Mouse (Mus musculus) embryonic facial prominence, embryonic 12.5 days (tissue): ENCODE results near the gene Pdzrn3. TPM values are rescaled to one million over a fixed set of nuclear protein-coding genes. Genes with fewer than 3 reads are reported as not detected.

Experiments
- ATAC-seq: fragments of 200-750 bp; cut with Nextera tagmentation; 2 replicates; pipeline ENCODE4 v1.8.0; 2017; ENCODE audit not compliant: insufficient number of reproducible peaks, insufficient read depth, low FRiP score, low TSS enrichment
- H3K27ac ChIP-seq: fragments of 300-500 bp; sonication (generic); 2 replicates; pipeline ENCODE4 v1.5.1; 2016; ENCODE audit warnings: mild to moderate bottlenecking
- H3K27me3 ChIP-seq: fragments of 300-500 bp; sonication (generic); 2 replicates; pipeline ENCODE4 v1.6.1; 2016; ENCODE audit warnings: mild to moderate bottlenecking, moderate library complexity
- H3K36me3 ChIP-seq: fragments of 300-500 bp; sonication (generic); 2 replicates; pipeline ENCODE4 v1.6.1; 2016; ENCODE audit warnings: mild to moderate bottlenecking
- H3K4me1 ChIP-seq: fragments of 300-500 bp; sonication (generic); 2 replicates; pipeline ENCODE4 v1.6.1; 2016
- H3K4me2 ChIP-seq: fragments of 300-500 bp; sonication (generic); replicated peaks from 2 replicates; pipeline ENCODE4 v1.6.1; 2016; ENCODE audit warnings: mild to moderate bottlenecking, moderate library complexity
- H3K4me3 ChIP-seq: fragments of 300-500 bp; sonication (generic); 2 replicates; pipeline ENCODE4 v1.5.1; 2016; ENCODE audit warnings: mild to moderate bottlenecking
- H3K9ac ChIP-seq: fragments of 300-500 bp; sonication (generic); 2 replicates; pipeline ENCODE4 v1.6.1; 2016; ENCODE audit warnings: mild to moderate bottlenecking, moderate library complexity
- H3K9me3 ChIP-seq: fragments of 300-500 bp; sonication (generic); 2 replicates; pipeline ENCODE4 v1.6.1; 2016; ENCODE audit warnings: mild to moderate bottlenecking, moderate library complexity
- WGBS: fragments of 180-500 bp; shearing (Covaris S2); methylation state at CpG from one replicate; pipeline ENCODE4 v1.1.7; 2016; 5-methylcytosine and 5-hydroxymethylcytosine counted together
- polyA plus RNA-seq: library from polyadenylated mRNA; unstranded; fragments of >200 nt; fragmentation: Nextera tagmentation; extraction: Ambion mirVana; gene quantifications from 2 replicates; pipeline ENCODE4 v1.2.1, GENCODE M21; 2016

Pdzrn3 gene
- polyA plus RNA-seq, 1 experiment from 2014 or later, result 17.3 TPM

DNA sequence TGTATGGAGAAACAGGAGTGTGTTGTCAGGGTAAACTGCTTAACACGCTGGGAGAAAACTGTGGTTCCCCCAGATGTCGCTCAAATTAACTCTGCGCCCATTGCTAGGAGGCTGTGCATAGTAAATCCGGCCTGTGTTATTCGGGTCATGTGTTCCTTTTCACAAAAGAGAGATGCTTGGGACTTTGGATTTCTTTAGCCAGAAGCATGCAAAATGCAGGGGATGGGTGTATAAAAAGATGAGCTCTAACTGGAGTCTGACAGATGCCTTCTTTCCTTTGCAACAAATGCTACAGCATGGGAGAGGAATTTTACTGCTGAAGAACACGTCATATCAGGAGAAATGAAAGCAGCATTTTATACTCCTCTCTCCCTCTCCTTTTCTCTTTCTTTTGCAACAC lies 190.4 kb downstream of the Pdzrn3 start:
- Histone ChIP-seq H3K36me3 (0 out of 2 replicates have a peak, but pooled peaks cover 2% of the 10 kb centered on the region), H3K4me1 (no peaks in the 10 kb centered on the region), H3K4me3 (no peak overlapping the region), H3K27ac (no peak overlapping the region), H3K9ac (no peak overlapping the region), H3K4me2 (no peak overlapping the region), H3K9me3 (no peaks in the 10 kb centered on the region), H3K27me3 (no peaks in the 10 kb centered on the region)
- no peak for ATAC-seq
- 81% methylated on average over 6 of the region's 6 CpGs for WGBS

DNA sequence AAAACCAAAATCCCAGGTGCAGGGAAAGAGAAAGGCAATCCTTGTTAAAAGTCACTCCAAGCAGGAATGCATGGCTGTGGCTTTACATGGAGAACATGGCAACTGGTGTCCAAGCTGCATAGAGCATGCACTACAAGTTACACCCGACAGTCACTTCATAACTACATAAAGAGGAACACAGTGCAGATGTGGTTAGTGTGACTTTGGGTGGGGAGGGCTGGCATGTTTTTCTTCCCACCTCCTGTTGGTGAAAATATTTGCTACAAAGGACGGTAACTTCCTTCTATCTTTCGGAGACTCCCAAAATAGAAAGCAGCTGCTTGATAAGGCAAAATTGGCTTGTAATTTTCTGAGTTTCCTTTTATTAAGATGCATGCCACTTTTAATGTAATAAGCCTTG lies 190.8 kb downstream of the Pdzrn3 start:
- WGBS, result 69% methylated on average over 3 of the region's 3 CpGs
- ATAC-seq, result no peak
- H3K27me3 ChIP-seq, result no peaks in the 10 kb centered on the region

DNA sequence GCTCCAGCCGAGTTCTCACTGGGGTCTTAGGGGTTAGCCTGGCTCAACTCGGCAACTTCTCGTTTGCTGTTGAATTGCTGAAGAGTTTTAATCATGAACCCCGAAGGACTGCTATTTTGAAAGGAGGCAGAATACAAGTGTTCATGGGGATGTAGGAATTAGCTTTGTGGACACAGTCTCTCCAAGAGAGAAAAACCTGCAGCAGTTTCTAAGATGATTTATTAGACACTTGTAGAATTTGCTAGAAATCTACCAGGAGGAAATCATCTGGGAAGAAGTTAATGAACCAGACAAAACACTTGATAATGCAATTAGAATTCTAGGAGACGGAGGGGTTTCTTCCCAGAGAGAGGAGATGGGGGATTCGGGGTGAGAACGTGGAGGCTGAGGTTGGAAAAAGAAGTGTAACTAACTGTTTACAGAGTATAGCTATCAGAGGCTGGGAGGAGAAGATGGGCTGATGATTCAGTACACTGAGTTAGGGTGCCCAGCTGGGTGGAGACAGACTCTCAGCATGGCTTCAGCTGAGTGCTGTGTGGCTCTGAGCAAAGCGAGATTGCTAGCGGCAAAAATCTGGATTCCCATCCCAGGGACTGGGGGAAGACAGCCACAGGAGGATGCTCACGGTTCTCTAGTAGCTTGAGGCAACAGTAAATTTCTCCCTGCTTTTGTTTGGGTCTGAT lies 193.5 kb downstream of the Pdzrn3 start:
- Histone ChIP-seq H3K4me2 (no peak overlapping the region), H3K27ac (no peak overlapping the region), H3K9ac (no peak overlapping the region), H3K4me1 (no peaks in the 10 kb centered on the region), H3K4me3 (no peak overlapping the region), H3K9me3 (no peaks in the 10 kb centered on the region), H3K27me3 (no peaks in the 10 kb centered on the region), H3K36me3 (no peaks in the 10 kb centered on the region)
- no peak for ATAC-seq
- 63% methylated on average over 10 of the region's 10 CpGs for WGBS

More for the DNA sequence above, 190.8 kb downstream of the Pdzrn3 start:
- no peak overlapping the region for H3K27ac ChIP-seq
- 0 out of 2 replicates have a peak, but pooled peaks cover 2% of the 10 kb centered on the region for H3K36me3 ChIP-seq
- no peaks in the 10 kb centered on the region for H3K9me3 ChIP-seq
- no peak overlapping the region for H3K4me2 ChIP-seq
- no peaks in the 10 kb centered on the region for H3K4me1 ChIP-seq
- H3K4me3 ChIP-seq, result no peak overlapping the region
- H3K9ac ChIP-seq, result no peak overlapping the region

DNA sequence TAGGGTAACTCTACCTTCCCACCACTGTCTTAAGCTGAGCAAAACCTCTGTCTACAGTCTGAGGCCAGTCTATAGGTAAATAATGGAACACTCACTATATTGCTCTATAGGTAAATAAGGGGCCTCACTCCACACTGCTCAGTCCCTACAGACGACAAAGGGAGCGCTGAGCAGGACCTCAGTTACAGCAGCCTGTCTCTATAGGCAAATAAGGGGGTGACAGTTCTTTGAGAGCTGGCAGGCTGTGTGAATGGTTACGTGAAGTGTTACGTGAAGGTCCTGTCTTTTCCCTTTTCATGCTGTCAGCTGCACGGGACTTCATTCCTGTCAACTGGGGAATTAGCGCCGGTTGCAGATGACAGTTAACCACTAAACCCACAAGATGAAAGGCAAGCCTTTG lies 207.0 kb downstream of the Pdzrn3 start:
- Histone ChIP-seq H3K4me2 (no peak overlapping the region), H3K36me3 (peaks cover 39% of the 10 kb centered on the region), H3K4me3 (no peak overlapping the region), H3K27ac (no peak overlapping the region), H3K9ac (no peak overlapping the region), H3K4me1 (no peaks in the 10 kb centered on the region), H3K9me3 (no peaks in the 10 kb centered on the region), H3K27me3 (no peaks in the 10 kb centered on the region)
- no peak; the same call in 1 of the 2 replicates for ATAC-seq
- WGBS, result 76% methylated on average over 7 of the region's 7 CpGs

DNA sequence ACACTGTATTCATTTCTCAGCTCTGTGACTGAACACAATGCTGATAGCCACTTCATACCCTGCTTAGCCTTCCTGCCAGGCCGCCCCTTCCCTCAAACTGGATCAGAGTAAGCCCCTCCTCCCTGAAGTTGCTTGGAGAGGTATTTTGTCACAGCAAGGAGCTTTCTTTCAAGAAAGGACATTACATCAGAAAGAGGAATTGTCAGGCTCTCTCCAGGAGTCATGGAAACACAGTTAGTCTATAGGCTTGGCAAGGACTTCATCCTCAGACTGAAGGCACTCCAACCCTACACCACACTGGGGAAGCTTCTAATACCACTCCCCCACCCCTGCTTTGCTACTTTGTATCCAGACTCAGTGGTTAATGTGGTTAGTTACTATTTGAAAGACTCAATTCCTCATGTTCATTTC lies 224.2 kb downstream of the Pdzrn3 start:
- H3K9ac ChIP-seq, result no peak overlapping the region
- 75% methylated on average over 1 of the region's 1 CpGs for WGBS
- H3K4me1 ChIP-seq, result no peaks in the 10 kb centered on the region
- no peaks in the 10 kb centered on the region for H3K9me3 ChIP-seq
- H3K36me3 ChIP-seq, result peaks cover 67% of the 10 kb centered on the region
- no peak overlapping the region for H3K4me2 ChIP-seq
- H3K4me3 ChIP-seq, result no peak overlapping the region
- H3K27ac ChIP-seq, result no peak overlapping the region
- ATAC-seq, result no peak
- H3K27me3 ChIP-seq, result no peaks in the 10 kb centered on the region

DNA sequence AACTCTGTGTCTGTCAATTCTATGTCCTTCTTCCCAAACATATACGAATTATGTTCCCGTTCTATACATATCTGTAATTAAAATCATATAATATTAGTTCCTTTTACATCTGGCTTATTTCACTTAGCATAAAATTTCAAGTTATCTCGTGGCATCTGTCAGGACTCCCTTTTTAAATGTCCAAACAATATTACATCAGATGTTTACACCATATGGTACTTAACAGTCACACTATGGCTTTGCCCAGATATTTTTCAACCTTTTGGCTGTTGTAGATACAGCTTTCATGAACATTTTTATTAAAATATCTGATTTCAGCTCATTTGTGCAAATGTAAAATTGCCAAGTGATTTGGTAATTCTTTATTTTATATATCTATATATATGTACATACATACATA lies 242.3 kb downstream of the Pdzrn3 start:
- no peak overlapping the region for H3K27ac ChIP-seq
- no peaks in the 10 kb centered on the region for H3K9me3 ChIP-seq
- WGBS, result 76% methylated on average over 3 of the region's 3 CpGs
- H3K4me1 ChIP-seq, result 0 out of 2 replicates have a peak, but pooled peaks cover 3% of the 10 kb centered on the region
- H3K27me3 ChIP-seq, result no peaks in the 10 kb centered on the region
- H3K9ac ChIP-seq, result no peak overlapping the region
- no peak overlapping the region for H3K4me3 ChIP-seq
- no peak for ATAC-seq
- H3K36me3 ChIP-seq, result no peaks in the 10 kb centered on the region
- no peak overlapping the region for H3K4me2 ChIP-seq

DNA sequence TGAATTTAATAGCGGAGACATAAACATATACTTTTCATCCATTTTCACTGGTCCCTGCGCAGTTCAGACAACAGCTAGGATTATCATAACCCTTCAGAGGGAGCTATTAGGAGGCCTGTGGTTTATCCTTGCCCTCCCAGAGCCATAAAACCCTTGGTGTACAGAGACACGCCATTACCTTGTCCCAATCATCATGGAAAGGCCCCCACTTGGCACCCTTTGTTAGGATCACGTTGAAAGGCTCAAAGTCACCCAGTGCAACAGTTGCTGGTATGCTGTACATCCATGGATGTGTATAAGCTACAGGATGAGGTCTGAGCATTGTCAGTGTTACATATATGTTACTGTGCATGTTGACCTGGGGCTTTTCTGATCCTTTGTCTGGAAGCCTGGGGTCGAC lies 252.3 kb downstream of the Pdzrn3 start:
- 79% methylated on average over 5 of the region's 5 CpGs for WGBS

DNA sequence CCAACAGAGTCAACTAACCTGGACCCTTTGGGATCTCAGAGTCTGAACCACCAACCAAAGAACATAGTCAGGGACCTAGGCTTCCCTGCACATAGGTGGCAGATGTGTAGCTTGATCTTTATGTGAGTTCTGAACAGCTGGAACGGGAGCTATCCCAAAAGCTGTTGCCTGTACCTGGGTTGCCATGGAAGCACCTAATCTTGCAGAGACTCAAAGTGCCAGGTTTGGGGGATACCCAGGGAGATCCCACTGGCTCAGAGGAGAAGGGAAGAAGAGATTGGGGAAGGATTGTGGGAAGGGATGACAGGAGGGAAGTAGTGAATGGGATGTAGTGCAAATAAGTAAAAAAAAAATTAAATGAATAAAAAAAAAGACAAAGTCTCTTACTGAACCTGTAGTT lies 268.7 kb downstream of the Pdzrn3 start:
- H3K4me1 ChIP-seq, result no peaks in the 10 kb centered on the region
- H3K36me3 ChIP-seq, result no peaks in the 10 kb centered on the region
- no peak overlapping the region for H3K4me2 ChIP-seq
- no peaks in the 10 kb centered on the region for H3K27me3 ChIP-seq
- no peaks in the 10 kb centered on the region for H3K9me3 ChIP-seq
- no peak overlapping the region for H3K27ac ChIP-seq
- 68% methylated on average over 1 of the region's 1 CpGs for WGBS
- no peak for ATAC-seq
- H3K9ac ChIP-seq, result no peak overlapping the region
- H3K4me3 ChIP-seq, result no peak overlapping the region

More for the DNA sequence above, 252.3 kb downstream of the Pdzrn3 start:
- no peak overlapping the region for H3K4me2 ChIP-seq
- H3K27ac ChIP-seq, result no peak overlapping the region
- no peak overlapping the region for H3K4me3 ChIP-seq
- no peak for ATAC-seq
- H3K4me1 ChIP-seq, result no peaks in the 10 kb centered on the region
- H3K9ac ChIP-seq, result no peak overlapping the region
- no peaks in the 10 kb centered on the region for H3K9me3 ChIP-seq
- H3K27me3 ChIP-seq, result no peaks in the 10 kb centered on the region
- H3K36me3 ChIP-seq, result no peaks in the 10 kb centered on the region

DNA sequence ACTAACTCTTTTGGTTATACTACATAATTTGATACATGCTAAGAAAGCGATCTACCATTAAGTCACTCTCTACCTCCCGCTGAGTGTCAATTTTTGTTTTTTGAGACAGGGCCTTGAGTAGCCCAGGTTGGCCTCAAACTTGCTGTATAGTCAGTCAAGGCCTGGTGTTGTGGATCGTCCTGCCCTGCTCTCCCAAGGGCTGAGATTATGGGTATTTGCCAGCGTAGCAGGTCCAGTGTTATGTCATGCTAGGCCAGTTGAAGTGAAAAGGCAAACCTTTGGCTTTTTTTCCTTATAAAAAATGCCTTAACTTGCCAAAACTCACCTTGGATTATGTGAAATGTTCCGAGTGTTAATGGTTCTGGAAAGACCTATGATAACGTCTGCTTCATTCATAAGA lies 274.2 kb downstream of the Pdzrn3 start:
- H3K4me1 ChIP-seq, result no peaks in the 10 kb centered on the region
- no peak for ATAC-seq
- H3K27ac ChIP-seq, result no peak overlapping the region
- H3K27me3 ChIP-seq, result no peaks in the 10 kb centered on the region
- H3K36me3 ChIP-seq, result no peaks in the 10 kb centered on the region
- H3K9me3 ChIP-seq, result no peaks in the 10 kb centered on the region
- 88% methylated on average over 6 of the region's 6 CpGs for WGBS
- H3K4me3 ChIP-seq, result no peak overlapping the region
- H3K9ac ChIP-seq, result no peak overlapping the region
- H3K4me2 ChIP-seq, result no peak overlapping the region

DNA sequence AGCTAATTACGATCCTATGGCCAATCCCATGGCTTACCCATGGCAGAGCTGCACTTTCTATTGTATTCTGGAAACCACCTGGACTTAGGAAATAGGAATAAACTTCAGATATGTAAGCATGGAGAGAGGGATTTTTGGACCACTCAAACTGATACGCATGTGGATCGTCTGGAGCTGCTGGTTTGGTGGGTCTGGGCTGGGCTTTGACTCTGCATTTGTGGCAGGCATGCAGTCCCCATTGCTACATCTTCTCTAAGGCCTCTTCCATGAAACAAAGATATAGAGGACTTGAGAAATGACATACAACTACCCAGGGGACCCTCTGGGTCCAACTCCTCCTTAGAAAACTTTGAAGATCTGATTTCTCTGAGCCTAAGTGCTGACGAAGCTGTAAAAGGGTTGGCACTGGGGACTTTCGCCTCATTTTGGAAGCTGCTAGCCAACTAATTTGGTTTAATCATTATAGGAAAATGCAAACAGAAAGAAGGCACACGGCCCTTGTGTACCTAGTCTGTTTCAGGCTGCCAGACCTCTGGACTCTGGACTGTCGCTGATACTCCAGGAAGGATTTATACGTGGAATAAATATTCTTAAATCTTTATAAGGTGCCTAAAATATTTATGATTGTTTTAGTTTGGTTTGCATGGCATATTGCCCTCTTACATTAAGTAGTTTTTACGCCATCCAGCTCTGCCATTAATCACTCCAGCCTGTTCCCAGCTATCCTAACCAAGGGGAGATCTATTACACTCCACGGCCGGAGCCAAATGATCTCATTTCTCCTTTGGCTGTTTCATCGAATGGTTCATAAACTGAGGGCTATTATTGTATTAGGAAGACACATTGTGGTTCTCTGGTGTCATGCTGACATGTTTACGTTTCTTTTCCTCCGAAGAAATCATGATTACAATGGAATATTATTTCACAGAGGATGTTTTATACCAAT lies 275.7 kb downstream of the Pdzrn3 start:
- H3K4me3 ChIP-seq, result no peak overlapping the region
- WGBS, result 64% methylated on average over 14 of the region's 14 CpGs
- no peak for ATAC-seq
- H3K9me3 ChIP-seq, result no peaks in the 10 kb centered on the region
- no peak overlapping the region for H3K4me2 ChIP-seq
- no peak overlapping the region for H3K27ac ChIP-seq
- no peak overlapping the region for H3K9ac ChIP-seq
- H3K4me1 ChIP-seq, result no peaks in the 10 kb centered on the region
- no peaks in the 10 kb centered on the region for H3K36me3 ChIP-seq
- H3K27me3 ChIP-seq, result no peaks in the 10 kb centered on the region
